Mouse (Mus musculus) adrenal gland (tissue): Measurements from ENCODE around the gene Eps15.

Experiments used
- intact Hi-C: fragments of 180-260 bp; cut with DNase I; formaldehyde crosslinking; loops from one replicate; pipeline ENCODE4 v1.15.1; 2025

Eps15 gene

DNA sequence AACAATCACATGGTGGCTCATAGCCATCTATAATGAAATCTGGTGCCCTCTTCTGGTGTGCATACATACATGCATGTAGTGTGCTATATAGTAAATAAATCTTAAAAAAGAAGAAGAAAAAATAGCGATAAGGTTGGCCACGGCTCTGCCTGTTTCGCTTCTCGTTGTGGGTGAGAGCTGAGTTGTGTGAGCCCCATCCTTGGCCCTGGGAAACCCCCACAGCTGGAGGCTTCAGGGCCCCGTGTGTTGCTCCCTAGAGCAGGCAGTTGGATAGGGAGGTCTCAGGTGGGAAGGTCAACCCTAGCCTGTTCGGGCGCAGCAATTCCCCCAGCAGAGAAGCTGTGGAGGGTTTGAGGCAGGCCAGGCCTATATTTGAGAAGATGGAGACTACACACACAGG is 150.2 kb downstream of the Eps15 start:
- intact Hi-C loops = loop anchor here (10.0 kb wide), 1 partner anchor 275 kb away; no protein-coding TSS in a partner anchor

DNA sequence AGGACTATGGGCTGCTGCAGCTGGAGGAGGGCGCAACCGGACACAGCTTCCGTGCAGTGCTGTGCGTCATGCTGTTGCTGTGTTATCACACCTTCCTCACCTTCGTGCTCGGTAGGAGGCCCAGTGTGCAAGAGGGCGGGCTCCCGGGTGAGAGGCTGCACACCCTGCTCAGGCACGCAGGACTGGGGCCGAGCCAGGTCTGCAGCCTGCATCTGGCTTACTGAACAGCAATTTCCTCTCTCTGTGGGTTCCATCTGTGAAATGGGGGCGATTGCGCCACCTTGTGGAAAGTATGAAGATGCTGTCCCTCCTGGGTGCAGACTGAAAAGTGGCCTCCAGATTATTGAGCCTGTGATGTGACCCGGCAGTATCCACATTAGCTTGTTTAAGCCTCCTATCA is 150.8 kb downstream of the Eps15 start:
- intact Hi-C loops = loop anchor here (10.0 kb wide), 1 partner anchor 274 kb away; no protein-coding TSS in a partner anchor

DNA sequence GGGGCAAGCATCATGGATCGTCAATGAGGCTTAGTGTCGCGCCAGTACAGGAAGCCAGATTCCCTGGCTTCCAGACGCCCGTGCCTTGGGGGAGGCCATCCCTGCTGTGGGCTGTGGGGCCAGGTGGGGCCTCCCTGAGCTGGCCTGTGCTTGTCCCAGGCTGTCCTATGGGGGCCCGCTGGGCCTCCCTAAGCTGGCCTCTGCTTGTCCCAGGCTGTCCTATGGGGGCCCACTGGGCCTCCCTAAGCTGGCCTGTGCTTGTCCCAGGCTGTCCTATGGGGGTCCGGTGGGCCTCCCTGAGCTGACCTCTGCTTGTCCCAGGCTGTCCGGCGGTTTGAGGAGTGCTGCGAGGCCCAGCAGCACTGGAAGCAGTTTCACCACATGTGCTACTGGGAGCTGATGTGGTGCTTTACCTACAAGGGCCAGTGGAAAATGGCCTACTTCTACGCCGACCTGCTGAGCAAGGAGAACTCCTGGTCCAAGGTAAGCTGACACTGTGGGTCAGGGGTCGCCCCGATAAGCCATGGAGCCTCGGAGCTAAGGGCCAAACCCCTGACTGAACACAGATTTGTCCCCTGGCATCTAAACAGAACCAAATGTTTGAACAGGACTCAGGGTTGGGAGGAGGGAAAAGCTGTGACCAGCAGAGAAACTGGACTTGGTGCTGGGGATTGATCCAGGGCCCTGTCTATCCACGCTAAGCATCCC is 152.8 kb downstream of the Eps15 start:
- intact Hi-C loops = loop anchor here (10.0 kb wide), 1 partner anchor 272 kb away; no protein-coding TSS in a partner anchor

- intact Hi-C loops = loop anchor here (10.0 kb wide), 1 partner anchor 271 kb away; no protein-coding TSS in a partner anchor
Observed at GRCm38 (mm10) chr4:109433641-109434040, 153.6 kb downstream of the Eps15 start.

DNA sequence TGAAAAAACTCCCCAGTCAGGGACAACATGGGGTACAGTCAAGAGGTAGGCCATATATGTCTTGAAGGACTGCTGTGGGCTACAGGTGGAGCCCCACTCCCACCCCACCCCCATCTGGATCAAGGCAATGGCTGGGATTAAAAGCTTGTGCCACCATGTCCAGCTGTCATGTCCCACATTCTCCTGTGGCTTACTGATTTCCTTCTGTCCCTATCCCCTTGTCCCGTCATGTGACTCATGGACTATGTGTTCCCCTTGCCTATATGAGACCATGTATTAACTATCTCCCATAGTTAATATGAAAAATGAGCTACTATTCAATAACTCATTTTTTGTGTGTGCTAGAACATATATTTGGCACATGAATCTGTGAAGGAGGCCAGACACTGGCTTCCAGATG is 154.2 kb downstream of the Eps15 start:
- intact Hi-C loops = loop anchor here (10.0 kb wide), 1 partner anchor 271 kb away; no protein-coding TSS in a partner anchor
